9 mouse cellular contexts compared by ENCODE assay signal in genomic region chr4:120230256-120230649, GRCm38 (mm10). TPM values are rescaled to one million over a fixed set of nuclear protein-coding genes. Genes with fewer than 3 reads are reported as not detected.
DNase-seq lines count a peak whose midpoint lies in the region; ATAC-seq and TF ChIP-seq lines count a peak whose summit lies in the region.
"Had no signal": no experiment of that assay in that cellular context is flagged by ENCODE, and none has a peak within 500 bp of the region (broad histone marks: within the 10 kb centered on the region; RNA-seq: fewer than 3 reads in every experiment).

No protein-coding gene starts in this region.

- H3K9ac ChIP-seq in heart, embryonic 11.5 days (ENCODE audit: low read depth, low read length) = no peak overlapping the region
- no peak overlapping the region for H3K9ac ChIP-seq in liver, postnatal 0 days (replicated peaks)
- H3K9ac ChIP-seq in neural tube, embryonic 14.5 days (replicated peaks; ENCODE audit: low read depth, low read length) = no peak overlapping the region
- H3K9ac ChIP-seq: liver, embryonic 15.5 days had no signal

- no peak overlapping the region for H3K4me3 ChIP-seq in heart, embryonic 11.5 days (ENCODE audit: low read depth, low read length)
- H3K4me3 ChIP-seq in gastrocnemius, adult 2 months = no peak overlapping the region
- H3K4me3 ChIP-seq in liver, postnatal 0 days (ENCODE audit: low read depth, low read length) = no peak overlapping the region
- no peak overlapping the region for H3K4me3 ChIP-seq in neural tube, embryonic 14.5 days (ENCODE audit: low read depth, low read length)
- H3K4me3 ChIP-seq: liver, embryonic 15.5 days had no signal

- no peaks in the 10 kb centered on the region for H3K4me1 ChIP-seq in heart, embryonic 11.5 days (ENCODE audit: control insufficient read depth, insufficient read depth, low read length)
- H3K4me1 ChIP-seq in liver, postnatal 0 days (ENCODE audit: insufficient read depth) = no peaks in the 10 kb centered on the region
- H3K4me1 ChIP-seq in neural tube, embryonic 14.5 days (ENCODE audit: control insufficient read depth, insufficient read depth, low read length) = peaks cover under 1% of the 10 kb centered on the region; the same call in 1 of the 2 replicates
- H3K4me1 ChIP-seq: liver, embryonic 15.5 days had no signal

- H3K27ac ChIP-seq in heart, embryonic 11.5 days (ENCODE audit: low read depth, low read length) = no peak overlapping the region
- peak overlapping the region; percentile 35; the same call in 1 of the 2 replicates for H3K27ac ChIP-seq in gastrocnemius, adult 2 months
- H3K27ac ChIP-seq in liver, postnatal 0 days (ENCODE audit: low read depth) = no peak overlapping the region
- no peak overlapping the region for H3K27ac ChIP-seq in neural tube, embryonic 14.5 days (ENCODE audit: low read depth, low read length)
- H3K27ac ChIP-seq: liver, embryonic 15.5 days had no signal

- WGBS in heart, embryonic 11.5 days (ENCODE audit: insufficient replicate concordance) = 16% methylated on average over 6 of the region's 6 CpGs
- WGBS in liver, postnatal 0 days (ENCODE audit: insufficient replicate concordance) = 11% methylated on average over 6 of the region's 6 CpGs
- WGBS in neural tube, embryonic 14.5 days = 20% methylated on average over 6 of the region's 6 CpGs

- DNase-seq in heart, adult 18-20 months = peak; percentile 66 to 75
- DNase-seq in c-Kit-positive CD71-positive TER-119-positive erythroid progenitor cells, embryonic 14.5 days (ENCODE audit: low spot score) = peak; percentile 29
- DNase-seq in gastrocnemius, adult 2 months = peak; percentile 87
- DNase-seq in kidney, adult 9 months = peak; percentile 76
- peak; percentile 73 for DNase-seq in liver, postnatal 0 days
- DNase-seq in thymus, adult 18-20 months = peak; percentile 39 to 54

- no peaks in the 10 kb centered on the region for H3K9me3 ChIP-seq in heart, embryonic 11.5 days (replicated peaks; ENCODE audit: control insufficient read depth, low read length)
- no peaks in the 10 kb centered on the region for H3K9me3 ChIP-seq in liver, postnatal 0 days (ENCODE audit: low read length)
- H3K9me3 ChIP-seq in neural tube, embryonic 14.5 days (ENCODE audit: control insufficient read depth, low read length) = no peaks in the 10 kb centered on the region
- H3K9me3 ChIP-seq: liver, embryonic 15.5 days had no signal

- no peaks in the 10 kb centered on the region for H3K36me3 ChIP-seq in heart, embryonic 11.5 days (ENCODE audit: control insufficient read depth, insufficient read depth, low read length)
- no peaks in the 10 kb centered on the region for H3K36me3 ChIP-seq in liver, postnatal 0 days (replicated peaks; ENCODE audit: insufficient read depth, low read length)
- no peaks in the 10 kb centered on the region for H3K36me3 ChIP-seq in neural tube, embryonic 14.5 days (ENCODE audit: control insufficient read depth, insufficient read depth, low read length)
- H3K36me3 ChIP-seq: liver, embryonic 15.5 days had no signal

- no peak for TF ChIP-seq EP300 in liver, postnatal 0 days (IDR thresholded peaks at IDR 0.05; ENCODE audit: low read depth)

- H3K27me3 ChIP-seq in heart, embryonic 11.5 days (ENCODE audit: control insufficient read depth, insufficient read depth, low read length) = peaks cover 3% of the 10 kb centered on the region; the same call in 1 of the 2 replicates
- no peaks in the 10 kb centered on the region for H3K27me3 ChIP-seq in liver, postnatal 0 days (ENCODE audit: insufficient read depth, low read length)
- H3K27me3 ChIP-seq in neural tube, embryonic 14.5 days (ENCODE audit: control insufficient read depth, insufficient read depth, low read length) = no peaks in the 10 kb centered on the region
- H3K27me3 ChIP-seq: liver, embryonic 15.5 days had no signal

- no peak overlapping the region for H3K4me2 ChIP-seq in heart, embryonic 11.5 days
- no peak overlapping the region for H3K4me2 ChIP-seq in liver, postnatal 0 days (ENCODE audit: low read depth, low read length)
- no peak overlapping the region for H3K4me2 ChIP-seq in neural tube, embryonic 14.5 days (ENCODE audit: low read depth, low read length)
- H3K4me2 ChIP-seq: liver, embryonic 15.5 days had no signal

- no peak; the same call in 1 of the 2 replicates for ATAC-seq in heart, embryonic 11.5 days (replicated peaks; ENCODE audit: insufficient number of reproducible peaks, low FRiP score, low TSS enrichment)
- ATAC-seq in liver, postnatal 0 days = peak; percentile 61; the same call in 1 of the 2 replicates
- peak; percentile 50; the same call in 1 of the 2 replicates for ATAC-seq in neural tube, embryonic 14.5 days (ENCODE audit: low read depth)

- no peak; the same call in 1 of the 2 replicates for TF ChIP-seq CTCF in gastrocnemius, adult 2 months (IDR thresholded peaks at IDR 0.05)
- TF ChIP-seq CTCF in liver, postnatal 0 days (IDR thresholded peaks at IDR 0.05; ENCODE audit: low read depth) = peak; percentile 95

- intact Hi-C loops in gastrocnemius, adult 2 months (cut with DNase I) = loop anchor here (1.0 kb wide), 1 partner anchor 90 kb away; no protein-coding TSS in a partner anchor

RNA-seq across cellular contexts. Expression of gene Foxo6, which starts 56.9 kb away (rescaled TPM):
- total RNA-seq in heart, adult 18-20 months (2021) = 1 to 10 TPM; 2.2 to 2.7 TPM
- 0.21 and 0.29 TPM in 2 replicates for polyA plus RNA-seq in heart, embryonic 11.5 days (2014; fragmentation: Nextera tagmentation; extraction: Ambion mirVana)
- 10 to 100 TPM in 1 of 2 experiments, 1 to 10 TPM in 1; 4.3 to 10.0 TPM for total RNA-seq in gastrocnemius, adult 2 months (2021)
- not detected in 2 replicates for polyA plus RNA-seq in liver, postnatal 0 days (2015; fragmentation: Nextera tagmentation; extraction: Ambion mirVana)
- 0.85 and 1.1 TPM in 2 replicates for polyA plus RNA-seq in neural tube, embryonic 14.5 days (2014; fragmentation: Nextera tagmentation; extraction: Ambion mirVana)
- polyA plus RNA-seq: liver, embryonic 15.5 days had no signal

Comparison
In these comparisons a context has a peak if more than half of its experiments do, and no peak if none do; other contexts are left out.
1. DNase-seq: peak in every context shown above with its lines; median percentile 87 in gastrocnemius, adult 2 months; 76 in kidney, adult 9 months; 73 in liver, postnatal 0 days; 70 in heart, adult 18-20 months; 46 in thymus, adult 18-20 months; 29 in c-Kit-positive CD71-positive TER-119-positive erythroid progenitor cells, embryonic 14.5 days.